Mouse (Mus musculus) spleen, adult 2 months (tissue): Measurements from ENCODE around the gene Retreg2.

Source experiments
- CTCF ChIP-seq: fragments of 200-500 bp; IDR thresholded peaks from 2 replicates; pipeline ENCODE4 v1.5.1; 2011; ENCODE audit warnings: mild to moderate bottlenecking, inconsistent platforms; ENCODE audit not compliant: insufficient read depth, insufficient read length, insufficient replicate concordance; ENCODE audit errors: extremely low read depth
- POLR2A ChIP-seq: fragments of 200-500 bp; IDR thresholded peaks from 2 replicates; pipeline ENCODE4 v1.6.1; 2011; ENCODE audit warnings: low read depth, low read length, inconsistent platforms

GRCm38 (mm10) chr1:75168093-75168471, 25.5 kb downstream of the Retreg2 start:
- TF ChIP-seq CTCF (no peak), POLR2A (no peak)
